In the genomic region with DNA sequence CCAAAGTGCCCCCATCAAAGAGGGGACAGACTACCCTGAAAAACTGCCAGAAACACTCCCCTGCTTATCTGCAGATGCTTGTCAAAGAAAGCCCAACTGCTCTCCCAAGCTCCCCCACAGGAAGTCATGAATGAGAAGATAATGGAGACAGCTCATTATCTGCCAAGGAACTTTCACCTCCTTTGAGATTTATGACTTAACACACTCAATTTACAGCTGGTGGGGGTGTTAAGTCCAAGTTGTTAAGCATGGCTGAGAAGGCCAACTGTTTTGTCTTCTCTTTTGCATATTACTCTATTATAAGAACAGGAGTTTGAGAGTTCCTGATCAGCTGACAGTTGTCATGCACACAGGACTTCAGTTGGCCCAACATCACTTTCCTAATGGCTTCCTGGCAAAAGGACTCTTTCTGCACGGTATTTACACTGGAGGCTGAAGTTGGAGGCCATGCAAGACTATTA, we compare ENCODE assay signal across 9 mouse cellular contexts.
DNase-seq lines count a peak whose midpoint lies in the region; ATAC-seq and TF ChIP-seq lines count a peak whose summit lies in the region.
"Had no signal": no experiment of that assay in that cellular context is flagged by ENCODE, and none has a peak within 500 bp of the region (broad histone marks: within the 10 kb centered on the region; RNA-seq: fewer than 3 reads in every experiment).

No protein-coding gene starts in this region.

- 4% methylated on average over 1 of the region's 1 CpGs for WGBS in bone marrow, adult 2 months
- 14% methylated on average over 1 of the region's 1 CpGs for WGBS in intestine, embryonic 15.5 days

- peak; percentile 49 for ATAC-seq in intestine, embryonic 15.5 days
- ATAC-seq in CD4-positive, CD25-positive, alpha-beta regulatory T cell, adult 4 months, result no peak

- H3K4me2 ChIP-seq in intestine, embryonic 15.5 days (replicated peaks), result no peak overlapping the region

- TF ChIP-seq POLR2A in bone marrow, adult 2 months (IDR thresholded peaks at IDR 0.05; ENCODE audit: borderline replicate concordance, control insufficient read depth, low read depth, low read length), result no peak

- H3K9me3 ChIP-seq in intestine, embryonic 15.5 days, result no peaks in the 10 kb centered on the region

- H3K27ac ChIP-seq in bone marrow, adult 2 months (ENCODE audit: control insufficient read depth, insufficient read depth, low read depth, low read length, poor library complexity), result peak overlapping the region; percentile 82
- no peak overlapping the region for H3K27ac ChIP-seq in intestine, embryonic 15.5 days

- no peaks in the 10 kb centered on the region for H3K27me3 ChIP-seq in intestine, embryonic 15.5 days (replicated peaks)

- no peaks in the 10 kb centered on the region for H3K36me3 ChIP-seq in intestine, embryonic 15.5 days

- peaks cover 3% of the 10 kb centered on the region for H3K4me1 ChIP-seq in bone marrow, adult 2 months (ENCODE audit: control insufficient read depth, insufficient read depth, low read length)
- peaks cover 14% of the 10 kb centered on the region; the same call in 1 of the 2 replicates for H3K4me1 ChIP-seq in intestine, embryonic 15.5 days (replicated peaks)

- TF ChIP-seq CTCF in bone marrow, adult 2 months (IDR thresholded peaks at IDR 0.05; ENCODE audit: control insufficient read depth, insufficient read depth, low read length), result no peak

- H3K9ac ChIP-seq in intestine, embryonic 15.5 days, result no peak overlapping the region

- DNase-seq in gastrocnemius, adult 18-20 months (ENCODE audit: low spot score), result peak; percentile 9
- no peak for DNase-seq in gastrocnemius, adult 8-10 months (ENCODE audit: low spot score in 2 of 2)
- peak; percentile 14 to 26 for DNase-seq in lung, postnatal 4 days
- no peak for DNase-seq in adrenal gland, adult 2 months
- DNase-seq in thymus, postnatal 25 days, result no peak

- H3K4me3 ChIP-seq in bone marrow, adult 2 months (replicated peaks; ENCODE audit: control insufficient read depth, low read depth, low read length), result no peak overlapping the region
- no peak overlapping the region for H3K4me3 ChIP-seq in intestine, embryonic 15.5 days (replicated peaks)
- H3K4me3 ChIP-seq: erythroblast, embryonic 14.5 days had no signal

Comparison
In these comparisons a context has a peak if more than half of its experiments do, and no peak if none do; other contexts are left out.
1. DNase-seq: peak in gastrocnemius, adult 18-20 months (single experiment) and lung, postnatal 4 days (2 of 2); none in gastrocnemius, adult 8-10 months (0 of 2), adrenal gland, adult 2 months (single experiment) and thymus, postnatal 25 days (single experiment).